Comparison of ENCODE assay signal across 26 mouse cellular contexts in the genomic region with DNA sequence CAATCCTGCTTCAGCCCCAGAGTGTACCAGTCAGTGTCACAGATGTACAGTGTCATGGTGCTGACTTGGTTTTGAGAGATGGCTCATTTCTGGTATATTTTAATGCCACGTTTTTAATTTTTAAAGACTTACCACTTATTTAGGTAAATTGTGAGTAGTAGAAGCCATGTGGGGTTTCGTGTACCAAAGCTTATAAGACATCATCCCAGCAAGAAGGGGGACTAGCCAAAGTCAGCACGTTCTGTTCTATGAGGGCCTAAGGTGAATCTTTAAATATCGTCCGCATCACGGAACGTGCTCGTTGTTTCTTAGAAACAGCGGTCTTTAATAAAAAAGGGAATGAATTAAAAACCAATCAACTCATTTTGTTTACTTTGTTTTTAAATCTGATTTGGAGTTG. TPM values are rescaled to one million over a fixed set of nuclear protein-coding genes. Genes with fewer than 3 reads are reported as not detected.
A peak's percentile ranks its signal among the peaks of the same experiment; 100 is the strongest.
DNase-seq lines count a peak whose midpoint lies in the region; ATAC-seq and TF ChIP-seq lines count a peak whose summit lies in the region.
"Had no signal": no experiment of that assay in that cellular context is flagged by ENCODE, and none has a peak within 500 bp of the region (broad histone marks: within the 10 kb centered on the region; RNA-seq: fewer than 3 reads in every experiment).

No protein-coding gene starts in this region.

- no peak overlapping the region for H3K9ac ChIP-seq in forebrain, embryonic 12.5 days
- H3K9ac ChIP-seq in forebrain, embryonic 11.5 days (ENCODE audit: low read length) = no peak overlapping the region
- no peak overlapping the region for H3K9ac ChIP-seq in kidney, embryonic 14.5 days (ENCODE audit: low read depth, low read length)
- H3K9ac ChIP-seq in kidney, postnatal 0 days (ENCODE audit: low read depth, low read length) = no peak overlapping the region
- H3K9ac ChIP-seq: embryonic facial prominence, embryonic 13.5 days; forebrain, postnatal 0 days; hindbrain, embryonic 13.5 days had no signal

- peaks cover 5% of the 10 kb centered on the region; the same call in 1 of the 2 replicates for H3K27me3 ChIP-seq in forebrain, embryonic 12.5 days
- H3K27me3 ChIP-seq in forebrain, embryonic 11.5 days (ENCODE audit: control insufficient read depth, insufficient read depth, low read length) = no peaks in the 10 kb centered on the region
- no peaks in the 10 kb centered on the region for H3K27me3 ChIP-seq in kidney, embryonic 14.5 days (ENCODE audit: control insufficient read depth, insufficient read depth, low read length)
- H3K27me3 ChIP-seq in kidney, postnatal 0 days (ENCODE audit: insufficient read depth, low read length) = no peaks in the 10 kb centered on the region
- H3K27me3 ChIP-seq: embryonic facial prominence, embryonic 13.5 days had no signal

- no peak overlapping the region for H3K27ac ChIP-seq in forebrain, embryonic 12.5 days
- H3K27ac ChIP-seq in forebrain, embryonic 11.5 days (ENCODE audit: low read depth, low read length) = no peak overlapping the region
- H3K27ac ChIP-seq in kidney, embryonic 14.5 days (ENCODE audit: low read depth, low read length) = no peak overlapping the region
- no peak overlapping the region for H3K27ac ChIP-seq in kidney, postnatal 0 days
- H3K27ac ChIP-seq: embryonic facial prominence, embryonic 10.5 days; embryonic facial prominence, embryonic 13.5 days; hindbrain, embryonic 13.5 days had no signal

- no peak overlapping the region for H3K4me3 ChIP-seq in forebrain, embryonic 12.5 days (replicated peaks)
- no peak overlapping the region for H3K4me3 ChIP-seq in forebrain, embryonic 11.5 days (ENCODE audit: low read depth, low read length)
- no peak overlapping the region for H3K4me3 ChIP-seq in kidney, embryonic 14.5 days (ENCODE audit: low read length)
- no peak overlapping the region for H3K4me3 ChIP-seq in kidney, postnatal 0 days (replicated peaks; ENCODE audit: low read depth, low read length)
- H3K4me3 ChIP-seq: embryonic facial prominence, embryonic 10.5 days; embryonic facial prominence, embryonic 13.5 days; erythroblast, embryonic 14.5 days; hindbrain, embryonic 10.5 days; hindbrain, embryonic 13.5 days had no signal

- H3K4me2 ChIP-seq in forebrain, embryonic 12.5 days = peak overlapping the region; percentile 2; the same call in 1 of the 2 replicates
- no peak overlapping the region for H3K4me2 ChIP-seq in forebrain, embryonic 11.5 days (ENCODE audit: low read depth, low read length, severe bottlenecking)
- 0 out of 2 replicates have a peak overlapping the region, but pooled peaks have one; percentile 25 for H3K4me2 ChIP-seq in kidney, embryonic 14.5 days (replicated peaks; ENCODE audit: low read depth, low read length)
- peak overlapping the region; percentile 25; the same call in 1 of the 2 replicates for H3K4me2 ChIP-seq in kidney, postnatal 0 days (ENCODE audit: low read length)
- H3K4me2 ChIP-seq: embryonic facial prominence, embryonic 13.5 days; heart, embryonic 11.5 days; hindbrain, embryonic 13.5 days had no signal

- no peak for ATAC-seq in forebrain, embryonic 12.5 days (ENCODE audit: low FRiP score)
- no peak for ATAC-seq in forebrain, embryonic 11.5 days (replicated peaks; ENCODE audit: low FRiP score)
- no peak for ATAC-seq in kidney, embryonic 14.5 days (ENCODE audit: low FRiP score, low TSS enrichment)
- ATAC-seq in kidney, postnatal 0 days (replicated peaks; ENCODE audit: low FRiP score, low read depth) = no peak
- ATAC-seq: activated CD4-positive, CD25-positive, alpha-beta regulatory T cell, adult 4 months; forebrain, embryonic 14.5 days; forebrain, postnatal 0 days; hindbrain, embryonic 16.5 days had no signal

- no peak for DNase-seq in forebrain, embryonic 11.5 days (ENCODE audit: low spot score)
- no peak for DNase-seq in kidney, adult 8-10 months
- DNase-seq in kidney, postnatal 0 days (ENCODE audit: low spot score) = no peak
- DNase-seq in kidney, postnatal 25 days = no peak
- DNase-seq: adrenal gland, adult 8-10 months; adrenal gland, postnatal 25 days; cerebellum, adult 11-12 months; cerebellum, adult 8-10 months; cerebellum, postnatal 10 days; cerebellum, postnatal 36 days; embryo, embryonic 11 days; forebrain, postnatal 0 days; gastrocnemius, postnatal 10 days; gastrocnemius, postnatal 36 days; heart, postnatal 36 days had no signal

- peaks cover 21% of the 10 kb centered on the region for H3K36me3 ChIP-seq in forebrain, embryonic 12.5 days (replicated peaks)
- H3K36me3 ChIP-seq in forebrain, embryonic 11.5 days (ENCODE audit: control insufficient read depth, insufficient read depth, low read length) = no peaks in the 10 kb centered on the region; the same call in 1 of the 2 replicates
- peaks cover 52% of the 10 kb centered on the region for H3K36me3 ChIP-seq in kidney, embryonic 14.5 days (ENCODE audit: control insufficient read depth, insufficient read depth, low read length)
- peaks cover 25% of the 10 kb centered on the region for H3K36me3 ChIP-seq in kidney, postnatal 0 days (ENCODE audit: insufficient read depth, low read length)

- no peak for TF ChIP-seq CTCF in kidney, postnatal 0 days (IDR thresholded peaks at IDR 0.05; ENCODE audit: low read depth)

- H3K9me3 ChIP-seq in forebrain, embryonic 12.5 days = no peaks in the 10 kb centered on the region
- H3K9me3 ChIP-seq in forebrain, embryonic 11.5 days (ENCODE audit: control insufficient read depth, low read length) = no peaks in the 10 kb centered on the region
- H3K9me3 ChIP-seq in kidney, embryonic 14.5 days (ENCODE audit: control insufficient read depth, low read length) = no peaks in the 10 kb centered on the region
- no peaks in the 10 kb centered on the region for H3K9me3 ChIP-seq in kidney, postnatal 0 days (replicated peaks; ENCODE audit: low read length)
- H3K9me3 ChIP-seq: embryonic facial prominence, embryonic 10.5 days; embryonic facial prominence, embryonic 13.5 days; hindbrain, embryonic 10.5 days; hindbrain, embryonic 13.5 days had no signal

- H3K4me1 ChIP-seq in forebrain, embryonic 12.5 days = peaks cover 23% of the 10 kb centered on the region
- H3K4me1 ChIP-seq in forebrain, embryonic 11.5 days (replicated peaks; ENCODE audit: control insufficient read depth, insufficient read depth, low read length) = peaks cover 9% of the 10 kb centered on the region; the same call in 1 of the 2 replicates
- H3K4me1 ChIP-seq in kidney, embryonic 14.5 days (ENCODE audit: control insufficient read depth, insufficient read depth, low read length) = peaks cover 35% of the 10 kb centered on the region
- H3K4me1 ChIP-seq in kidney, postnatal 0 days (replicated peaks; ENCODE audit: insufficient read depth, low read length) = peaks cover 22% of the 10 kb centered on the region

- 93% methylated on average over 9 of the region's 9 CpGs for WGBS in forebrain, embryonic 12.5 days
- WGBS in forebrain, embryonic 11.5 days = 92% methylated on average over 9 of the region's 9 CpGs
- 85% methylated on average over 9 of the region's 9 CpGs for WGBS in kidney, embryonic 14.5 days
- 87% methylated on average over 9 of the region's 9 CpGs for WGBS in kidney, postnatal 0 days

RNA-seq across cellular contexts. Expression of gene Spry1, which starts 6.5 kb away (rescaled TPM):
- polyA plus RNA-seq in forebrain, embryonic 12.5 days (2016; fragmentation: Nextera tagmentation; extraction: Ambion mirVana) = 13.5 and 13.7 TPM in 2 replicates
- 20.9 and 24.4 TPM in 2 replicates for polyA plus RNA-seq in forebrain, embryonic 11.5 days (2014; fragmentation: Nextera tagmentation; extraction: Ambion mirVana)
- polyA plus RNA-seq in kidney, embryonic 14.5 days (2014; fragmentation: Nextera tagmentation; extraction: Ambion mirVana) = 41.7 and 49.8 TPM in 2 replicates
- 31.8 and 39.6 TPM in 2 replicates for polyA plus RNA-seq in kidney, postnatal 0 days (2015; fragmentation: Nextera tagmentation; extraction: Ambion mirVana)
